Comparison of ENCODE assay signal across 8 mouse cellular contexts in the genomic region with DNA sequence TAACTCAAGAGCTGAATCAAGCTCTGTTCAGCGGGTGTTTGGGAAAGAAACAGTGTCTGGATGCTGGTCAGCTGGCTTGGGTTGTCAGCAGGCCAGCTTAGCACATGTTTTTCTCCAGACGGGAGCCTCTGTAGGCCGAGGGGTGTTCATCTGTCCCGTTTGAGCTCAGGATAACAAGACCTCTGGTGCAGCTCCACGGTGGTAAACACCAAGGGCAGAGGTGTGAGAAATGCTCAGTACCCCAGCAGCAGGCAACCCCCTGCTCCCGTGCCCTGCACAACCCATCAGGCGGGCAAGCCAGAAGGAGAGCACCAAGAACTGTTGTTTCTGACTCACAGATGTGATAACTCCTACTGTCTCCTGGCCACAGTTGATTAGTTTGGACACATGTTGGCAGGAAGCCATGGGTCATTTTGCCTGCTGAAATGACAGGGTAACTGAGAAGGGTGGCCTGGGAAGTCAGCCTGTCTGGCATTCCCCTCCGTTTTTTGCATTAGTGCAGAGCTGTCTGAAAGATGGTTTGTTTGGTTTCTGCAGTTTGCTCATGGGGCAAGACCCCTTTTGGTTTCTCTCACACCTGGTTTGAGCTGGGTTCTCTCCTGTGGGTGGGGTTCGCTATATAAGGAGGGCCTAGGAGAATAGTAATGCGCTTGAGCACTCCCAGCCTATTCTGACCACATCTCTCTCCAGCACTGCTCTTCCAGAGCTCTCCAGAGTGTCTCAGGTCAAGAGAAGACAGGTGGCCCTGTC. TPM values are rescaled to one million over a fixed set of nuclear protein-coding genes. Genes with fewer than 3 reads are reported as not detected.
DNase-seq lines count a peak whose midpoint lies in the region; ATAC-seq and TF ChIP-seq lines count a peak whose summit lies in the region.

No protein-coding gene starts in this region.

- H3K9ac ChIP-seq in kidney, embryonic 14.5 days (ENCODE audit: low read depth, low read length) = no peak overlapping the region
- H3K9ac ChIP-seq in kidney, embryonic 16.5 days (replicated peaks; ENCODE audit: low read length) = no peak overlapping the region
- no peak overlapping the region for H3K9ac ChIP-seq in lung, embryonic 14.5 days

- H3K27ac ChIP-seq in kidney, embryonic 14.5 days (ENCODE audit: low read depth, low read length) = no peak overlapping the region; the same call in 1 of the 2 replicates
- H3K27ac ChIP-seq in kidney, embryonic 16.5 days (ENCODE audit: low read length) = peak overlapping the region; percentile 47; the same call in 1 of the 2 replicates
- H3K27ac ChIP-seq in lung, embryonic 14.5 days (ENCODE audit: low read depth) = peak overlapping the region; percentile 77; the same call in 1 of the 2 replicates

- no peak for TF ChIP-seq CTCF in lung, embryonic 14.5 days (IDR thresholded peaks at IDR 0.05; ENCODE audit: low read depth)

- no peak overlapping the region for H3K4me2 ChIP-seq in kidney, embryonic 14.5 days (replicated peaks; ENCODE audit: low read depth, low read length)
- 0 out of 2 replicates have a peak overlapping the region, but pooled peaks have one; percentile 9 for H3K4me2 ChIP-seq in kidney, embryonic 16.5 days (replicated peaks; ENCODE audit: low read depth, low read length)
- H3K4me2 ChIP-seq in lung, embryonic 14.5 days = peak overlapping the region; percentile 40

- peaks cover 12% of the 10 kb centered on the region for H3K4me1 ChIP-seq in kidney, embryonic 14.5 days (ENCODE audit: control insufficient read depth, insufficient read depth, low read length)
- peaks cover 16% of the 10 kb centered on the region for H3K4me1 ChIP-seq in kidney, embryonic 16.5 days (ENCODE audit: insufficient read depth, low read length)
- peaks cover 44% of the 10 kb centered on the region for H3K4me1 ChIP-seq in lung, embryonic 14.5 days (ENCODE audit: insufficient read depth)

- H3K9me3 ChIP-seq in kidney, embryonic 14.5 days (ENCODE audit: control insufficient read depth, low read length) = no peaks in the 10 kb centered on the region
- no peaks in the 10 kb centered on the region for H3K9me3 ChIP-seq in kidney, embryonic 16.5 days (ENCODE audit: low read length)
- no peaks in the 10 kb centered on the region for H3K9me3 ChIP-seq in lung, embryonic 14.5 days (ENCODE audit: low read depth, low read length)

- WGBS in kidney, embryonic 14.5 days = 20% methylated on average over 10 of the region's 10 CpGs
- 22% methylated on average over 10 of the region's 10 CpGs for WGBS in kidney, embryonic 16.5 days
- WGBS in lung, embryonic 14.5 days = 16% methylated on average over 10 of the region's 10 CpGs

- peak; percentile 80 for ATAC-seq in kidney, embryonic 14.5 days (ENCODE audit: low FRiP score, low TSS enrichment)
- ATAC-seq in kidney, embryonic 16.5 days (ENCODE audit: low FRiP score, low TSS enrichment) = peak; percentile 80
- ATAC-seq in lung, embryonic 14.5 days (ENCODE audit: insufficient read depth) = peak; percentile 90

- no peak for DNase-seq in kidney, adult 9 months
- peak; percentile 37 for DNase-seq in embryo, embryonic 11 days
- peak; percentile 80 to 81 for DNase-seq in heart, adult 18-20 months
- DNase-seq in lung, embryonic 14.5 days = peak; percentile 94
- peak; percentile 43 for DNase-seq in ovary, adult 18-20 months (ENCODE audit: low spot score)
- no peak for DNase-seq in T-cell, adult 2 months (ENCODE audit: low spot score)

- no peaks in the 10 kb centered on the region for H3K27me3 ChIP-seq in kidney, embryonic 14.5 days (ENCODE audit: control insufficient read depth, insufficient read depth, low read length)
- no peaks in the 10 kb centered on the region for H3K27me3 ChIP-seq in kidney, embryonic 16.5 days (ENCODE audit: insufficient read depth, low read length)
- no peaks in the 10 kb centered on the region for H3K27me3 ChIP-seq in lung, embryonic 14.5 days (ENCODE audit: insufficient read depth, low read length)

- H3K36me3 ChIP-seq in kidney, embryonic 14.5 days (ENCODE audit: control insufficient read depth, insufficient read depth, low read length) = no peaks in the 10 kb centered on the region
- no peaks in the 10 kb centered on the region for H3K36me3 ChIP-seq in kidney, embryonic 16.5 days (ENCODE audit: insufficient read depth, low read length)
- H3K36me3 ChIP-seq in lung, embryonic 14.5 days (ENCODE audit: insufficient read depth) = 0 out of 2 replicates have a peak, but pooled peaks cover 8% of the 10 kb centered on the region

- H3K4me3 ChIP-seq in kidney, embryonic 14.5 days (ENCODE audit: low read length) = no peak overlapping the region
- no peak overlapping the region for H3K4me3 ChIP-seq in kidney, embryonic 16.5 days (ENCODE audit: low read length)
- H3K4me3 ChIP-seq in lung, embryonic 14.5 days (ENCODE audit: low read depth, low read length) = no peak overlapping the region

RNA-seq across cellular contexts. Expression of a gene that starts 25.0 kb away (rescaled TPM):
- polyA plus RNA-seq in kidney, embryonic 14.5 days (2014; fragmentation: Nextera tagmentation; extraction: Ambion mirVana) = 7.4 and 13.0 TPM in 2 replicates
- total RNA-seq in heart, adult 18-20 months (2021) = 10 to 100 TPM; 61.3 to 70.5 TPM
- 8.6 and 10.0 TPM in 2 replicates for polyA plus RNA-seq in kidney, embryonic 16.5 days (2015; fragmentation: Nextera tagmentation; extraction: Ambion mirVana)
- 15.3 and 17.5 TPM in 2 replicates for polyA plus RNA-seq in lung, embryonic 14.5 days (2014; fragmentation: Nextera tagmentation; extraction: Ambion mirVana)

Comparison
In these comparisons a context has a peak if more than half of its experiments do, and no peak if none do; other contexts are left out.
1. DNase-seq: peak in embryo, embryonic 11 days (single experiment), heart, adult 18-20 months (2 of 2), lung, embryonic 14.5 days (single experiment) and ovary, adult 18-20 months (single experiment); none in kidney, adult 9 months (single experiment) and T-cell, adult 2 months (single experiment).
2. Peak in every context shown above with its lines, with median percentiles within 50 percentile points of each other: ATAC-seq.